Mouse (Mus musculus) limb, embryonic 14.5 days (tissue): Measurements from ENCODE around the gene Cobll1. TPM values are rescaled to one million over a fixed set of nuclear protein-coding genes. Genes with fewer than 3 reads are reported as not detected.

Source experiments
- ATAC-seq: fragments of 200-750 bp; cut with Nextera tagmentation; 2 replicates; pipeline ENCODE4 v1.8.0; 2017; ENCODE audit warnings: low read depth, moderate number of reproducible peaks, moderate TSS enrichment; ENCODE audit not compliant: low FRiP score
- DNase-seq: peaks from one replicate; pipeline ENCODE4 v3.0.0-alpha.2; 2015; ENCODE audit warnings: low spot score
- H3K27ac ChIP-seq: fragments of 300-500 bp; sonication (generic); replicated peaks from 2 replicates; pipeline ENCODE4 v1.5.1; 2014; ENCODE audit warnings: low read depth, mild to moderate bottlenecking, low read length, moderate library complexity, mixed read lengths
- H3K27me3 ChIP-seq: fragments of 300-500 bp; sonication (generic); 2 replicates; pipeline ENCODE4 v1.6.1; 2014; ENCODE audit warnings: low read length, mixed read lengths; ENCODE audit not compliant: control insufficient read depth, insufficient read depth
- H3K36me3 ChIP-seq: fragments of 300-500 bp; sonication (generic); 2 replicates; pipeline ENCODE4 v1.6.1; 2014; ENCODE audit warnings: mild to moderate bottlenecking, low read length, moderate library complexity, mixed read lengths; ENCODE audit not compliant: control insufficient read depth, insufficient read depth
- H3K4me1 ChIP-seq: fragments of 300-500 bp; sonication (generic); 2 replicates; pipeline ENCODE4 v1.6.1; 2014; ENCODE audit warnings: antibody characterized with exemption, low read length, mixed read lengths; ENCODE audit not compliant: control insufficient read depth, insufficient read depth
- H3K4me2 ChIP-seq: fragments of 300-500 bp; sonication (generic); replicated peaks from 2 replicates; pipeline ENCODE4 v1.6.1; 2014; ENCODE audit warnings: low read depth, mild to moderate bottlenecking, low read length, moderate library complexity; ENCODE audit not compliant: severe bottlenecking
- H3K4me3 ChIP-seq: fragments of 300-500 bp; sonication (generic); replicated peaks from 2 replicates; pipeline ENCODE4 v1.5.1; 2014; ENCODE audit warnings: low read length
- H3K9ac ChIP-seq: fragments of 300-500 bp; sonication (generic); 2 replicates; pipeline ENCODE4 v1.6.1; 2014; ENCODE audit warnings: mild to moderate bottlenecking, low read depth, low read length, moderate library complexity; ENCODE audit not compliant: severe bottlenecking
- H3K9me3 ChIP-seq: fragments of 300-500 bp; sonication (generic); 2 replicates; pipeline ENCODE4 v1.6.1; 2016; ENCODE audit warnings: low read length; ENCODE audit not compliant: control insufficient read depth
- POLR2A ChIP-seq: fragments of 200-500 bp; IDR thresholded peaks from 2 replicates; pipeline ENCODE4 v1.8.0; 2012; ENCODE audit warnings: inconsistent platforms, mild to moderate bottlenecking, moderate library complexity, borderline replicate concordance; ENCODE audit not compliant: insufficient read depth, insufficient read length; ENCODE audit errors: extremely low read depth
- WGBS: fragments of 180-500 bp; shearing (Covaris S2); extraction: QIAGEN DNeasy Blood & Tissue Kit; methylation state at CpG from one replicate; pipeline ENCODE4 v1.1.7; 2014; 5-methylcytosine and 5-hydroxymethylcytosine counted together
- polyA plus RNA-seq, 2 experiments: library from polyadenylated mRNA; depleted of rRNA in 1 of 2; stranded (reverse) in 1 of 2; unstranded in 1 of 2; fragments of >200 nt; fragmentation: Nextera tagmentation in 1 of 2; extraction: Ambion mirVana in 1 of 2; gene quantifications; 2 replicates each; pipeline versions ENCODE4 v1.2.1 to v1.2.3; 2012 to 2014

The Cobll1 gene
- polyA plus RNA-seq, 2 experiments = 3.1 to 5.1 TPM

- no peak for TF ChIP-seq POLR2A
These were observed 20.9 kb downstream of the Cobll1 start for GRCm38 (mm10) chr2:65218318-65218717.

GRCm38 (mm10) chr2:65217677-65218076 lies 21.5 kb downstream of the Cobll1 start:
- Histone ChIP-seq H3K27ac (no peak overlapping the region), H3K4me3 (no peak overlapping the region), H3K4me1 (no peaks in the 10 kb centered on the region), H3K27me3 (no peaks in the 10 kb centered on the region; the same call in 1 of the 2 replicates), H3K9ac (no peak overlapping the region), H3K9me3 (no peaks in the 10 kb centered on the region), H3K36me3 (no peaks in the 10 kb centered on the region), H3K4me2 (no peak overlapping the region)
- DNase-seq (no peak), ATAC-seq (no peak)
- WGBS = 73% methylated on average over 6 of the region's 6 CpGs
- no peak for TF ChIP-seq POLR2A

More at GRCm38 (mm10) chr2:65218318-65218717, 20.9 kb downstream of the Cobll1 start:
- Histone ChIP-seq H3K9ac (no peak overlapping the region), H3K4me1 (no peaks in the 10 kb centered on the region), H3K27ac (no peak overlapping the region), H3K4me3 (no peak overlapping the region), H3K27me3 (no peaks in the 10 kb centered on the region; the same call in 1 of the 2 replicates), H3K4me2 (no peak overlapping the region), H3K36me3 (no peaks in the 10 kb centered on the region), H3K9me3 (no peaks in the 10 kb centered on the region)
- no peak for ATAC-seq
- DNase-seq = no peak
- WGBS = 90% methylated on average over 9 of the region's 9 CpGs

DNA sequence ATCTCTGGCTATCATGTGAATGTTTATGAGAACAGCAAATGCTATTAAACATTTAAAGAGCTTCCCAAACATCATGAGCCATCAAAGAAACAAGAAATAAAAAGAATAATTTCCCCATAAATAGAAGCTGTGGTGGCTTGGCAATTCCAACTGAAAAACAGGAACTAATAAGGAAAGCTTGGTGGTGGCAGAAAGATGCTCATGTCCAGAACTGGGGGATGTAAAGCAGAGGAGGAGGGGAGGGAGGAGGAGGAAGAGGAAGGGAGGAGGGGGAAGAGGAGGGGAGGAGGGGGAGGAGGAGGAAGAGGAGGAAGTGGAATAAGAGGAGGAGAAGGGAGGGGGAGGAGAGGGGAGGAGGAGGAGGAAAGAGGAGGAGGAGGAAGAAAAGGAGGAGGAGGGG lies 23.0 kb downstream of the Cobll1 start:
- H3K27me3 ChIP-seq = no peaks in the 10 kb centered on the region
- no peak overlapping the region for H3K9ac ChIP-seq
- no peak overlapping the region for H3K4me2 ChIP-seq
- H3K4me3 ChIP-seq = no peak overlapping the region
- TF ChIP-seq POLR2A = no peak
- DNase-seq (no peak), ATAC-seq (no peak)
- H3K4me1 ChIP-seq = no peaks in the 10 kb centered on the region
- no peaks in the 10 kb centered on the region for H3K9me3 ChIP-seq
- no peaks in the 10 kb centered on the region for H3K36me3 ChIP-seq
- H3K27ac ChIP-seq = no peak overlapping the region

GRCm38 (mm10) chr2:65214556-65214955 lies 24.6 kb downstream of the Cobll1 start:
- H3K4me2 ChIP-seq = no peak overlapping the region
- no peaks in the 10 kb centered on the region for H3K27me3 ChIP-seq
- H3K9ac ChIP-seq = no peak overlapping the region
- WGBS = 95% methylated on average over 1 of the region's 1 CpGs
- no peaks in the 10 kb centered on the region for H3K4me1 ChIP-seq
- DNase-seq (no peak), ATAC-seq (no peak)
- no peaks in the 10 kb centered on the region for H3K36me3 ChIP-seq
- no peak for TF ChIP-seq POLR2A
- no peak overlapping the region for H3K27ac ChIP-seq
- H3K4me3 ChIP-seq = no peak overlapping the region
- no peaks in the 10 kb centered on the region for H3K9me3 ChIP-seq

DNA sequence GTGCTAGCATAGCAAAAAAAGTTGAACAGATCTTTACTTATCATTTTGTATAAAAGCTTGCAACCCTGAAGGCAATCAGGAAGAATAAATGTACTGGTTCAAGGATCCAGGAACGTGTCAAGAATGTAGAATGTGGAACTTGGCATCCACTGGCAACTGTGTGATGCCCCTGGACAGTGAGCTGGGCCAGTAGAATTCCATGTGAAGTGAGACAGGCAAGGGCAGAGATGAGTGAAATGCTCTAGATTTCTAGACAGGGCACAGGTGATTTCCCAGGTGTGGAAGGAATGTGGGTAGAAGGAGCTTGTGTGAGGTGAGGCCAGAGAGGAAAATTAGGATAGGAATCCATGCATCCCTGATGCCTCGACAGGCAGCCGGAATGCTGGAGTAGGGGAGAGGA lies 25.5 kb downstream of the Cobll1 start:
- H3K4me1 ChIP-seq = no peaks in the 10 kb centered on the region
- no peaks in the 10 kb centered on the region for H3K9me3 ChIP-seq
- ATAC-seq (no peak), DNase-seq (no peak)
- H3K4me2 ChIP-seq = no peak overlapping the region
- H3K9ac ChIP-seq = no peak overlapping the region
- no peak for TF ChIP-seq POLR2A
- WGBS = 94% methylated on average over 3 of the region's 3 CpGs
- no peak overlapping the region for H3K27ac ChIP-seq
- H3K27me3 ChIP-seq = no peaks in the 10 kb centered on the region
- no peaks in the 10 kb centered on the region for H3K36me3 ChIP-seq
- H3K4me3 ChIP-seq = no peak overlapping the region

GRCm38 (mm10) chr2:65211620-65212019 lies 27.6 kb downstream of the Cobll1 start:
- H3K27ac ChIP-seq = no peak overlapping the region
- ATAC-seq = no peak
- H3K4me2 ChIP-seq = no peak overlapping the region
- H3K27me3 ChIP-seq = no peaks in the 10 kb centered on the region
- 93% methylated on average over 3 of the region's 3 CpGs for WGBS
- H3K9me3 ChIP-seq = no peaks in the 10 kb centered on the region
- no peak overlapping the region for H3K9ac ChIP-seq
- TF ChIP-seq POLR2A = no peak
- H3K4me3 ChIP-seq = no peak overlapping the region
- DNase-seq = no peak
- no peaks in the 10 kb centered on the region for H3K36me3 ChIP-seq
- no peaks in the 10 kb centered on the region for H3K4me1 ChIP-seq
